Mouse (Mus musculus): ENCODE measurements around the gene Mocs1.

- TF ChIP-seq CTCF (IDR thresholded peaks at IDR 0.05; ENCODE audit: borderline replicate concordance, extremely low read depth, insufficient read depth, insufficient read length) (no peak), POLR2A (IDR thresholded peaks at IDR 0.05; ENCODE audit: borderline replicate concordance, extremely low read depth, insufficient read depth, insufficient read length, poor library complexity, severe bottlenecking) (no peak)
These were observed 72.1 kb downstream of the Mocs1 start for GRCm38 (mm10) chr17:49500234-49500633.
